Mouse (Mus musculus) yolk sac, embryonic 10.5 days (tissue): ENCODE measurements around the gene Eef1akmt2.

Experiments
- DNase-seq: peaks from one replicate; pipeline ENCODE4 v3.0.0-alpha.2; 2017; ENCODE audit warnings: low spot score

The Eef1akmt2 gene

GRCm38 (mm10) chr7:132866316-132866715 lies 13.8 kb upstream of the Eef1akmt2 start:
- DNase-seq, result no peak

- peak; percentile 91 for DNase-seq
These were observed 6.8 kb upstream of the Eef1akmt2 start, which contains the start of gene Abraxas2 for GRCm38 (mm10) chr7:132859042-132859958. Abraxas2 (plus strand) TSS chr7:132859225.

DNA sequence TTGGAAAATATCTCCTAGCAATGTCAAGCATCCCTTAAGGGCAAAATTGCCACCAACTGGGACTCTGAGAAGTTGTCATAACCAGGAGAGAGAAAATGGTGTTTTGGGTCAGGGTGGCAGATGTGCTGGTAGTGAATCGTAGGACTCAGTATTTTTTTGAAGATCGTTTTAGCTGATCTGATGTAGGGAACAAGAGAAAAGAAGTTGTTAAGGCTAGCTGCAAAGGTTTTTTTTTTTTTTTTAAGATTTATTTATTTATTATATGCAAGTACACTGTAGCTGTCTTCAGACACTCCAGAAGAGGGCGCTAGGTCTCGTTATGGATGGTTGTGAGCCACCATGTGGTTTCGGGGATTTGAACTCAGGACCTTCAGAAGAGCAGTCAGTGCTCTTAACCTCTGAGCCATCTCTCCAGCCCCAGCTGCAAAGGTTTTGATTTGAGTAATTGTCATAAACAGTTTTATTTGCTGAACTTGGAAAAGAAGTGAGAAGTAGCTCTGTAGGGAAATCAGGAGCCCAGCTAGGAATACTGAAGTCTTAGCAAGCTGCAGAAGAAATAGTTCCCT lies 5.7 kb upstream of the Eef1akmt2 start:
- no peak for DNase-seq

DNA sequence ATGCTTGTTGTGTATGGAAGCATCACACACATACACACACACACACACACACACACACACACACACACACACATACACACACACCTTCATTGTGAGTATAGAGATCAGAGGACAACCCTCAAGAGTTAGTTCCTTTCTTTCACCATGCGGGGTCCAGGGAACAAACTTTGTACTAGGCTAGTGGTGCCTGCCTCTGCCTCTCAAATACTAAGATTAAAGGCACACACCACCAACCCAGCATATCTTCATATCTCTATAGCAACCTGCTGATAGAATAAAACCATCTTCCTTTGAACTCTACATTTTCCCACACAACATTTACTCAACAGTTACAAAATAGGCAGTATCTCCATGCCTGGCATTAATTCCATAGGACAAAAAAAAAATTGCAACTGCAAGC lies 3.6 kb upstream of the Eef1akmt2 start:
- no peak for DNase-seq

DNA sequence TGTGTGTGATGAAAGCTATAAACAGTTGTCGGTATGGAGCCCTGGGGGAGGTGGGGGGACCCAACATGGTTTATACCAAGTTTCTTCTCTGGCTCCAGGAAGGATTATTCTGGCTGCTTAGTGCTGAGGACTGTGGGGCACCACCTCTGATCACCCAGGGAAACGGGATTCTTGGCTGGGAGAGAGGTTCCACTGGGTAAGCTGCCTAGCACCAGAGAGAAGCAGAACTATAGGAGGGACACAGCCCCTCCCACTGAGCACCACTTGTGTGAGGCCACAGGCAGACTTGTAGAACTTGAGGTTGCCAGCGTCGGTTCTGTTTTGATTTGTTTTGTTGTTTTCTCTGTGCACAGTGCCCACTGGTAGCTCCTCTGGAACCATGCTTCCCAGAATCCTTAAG lies 1.5 kb upstream of the Eef1akmt2 start:
- no peak for DNase-seq

GRCm38 (mm10) chr7:132853361-132853760 lies 888 bp upstream of the Eef1akmt2 start:
- no peak for DNase-seq

- no peak for DNase-seq
These were observed 9.3 kb downstream of the Eef1akmt2 start for GRCm38 (mm10) chr7:132843152-132843551.

DNA sequence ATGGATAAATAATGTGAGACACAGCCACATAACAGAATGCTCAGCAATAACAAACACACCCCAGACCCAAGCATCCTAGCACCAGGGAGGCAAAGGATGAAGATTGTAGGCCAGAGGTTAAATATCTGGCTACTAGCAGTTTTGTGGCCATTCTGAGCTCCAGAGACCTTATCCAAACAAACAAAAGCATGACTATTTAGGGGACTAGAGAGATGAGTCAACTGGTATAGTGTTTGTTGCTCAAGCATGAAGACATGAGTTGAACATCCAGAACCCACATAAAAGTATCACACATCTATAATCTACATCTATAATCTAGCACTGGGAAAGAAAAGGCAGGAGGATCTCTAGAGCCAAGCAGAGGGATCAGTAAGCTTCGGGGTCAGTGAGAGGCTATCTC lies 10.0 kb downstream of the Eef1akmt2 start:
- DNase-seq, result no peak

DNA sequence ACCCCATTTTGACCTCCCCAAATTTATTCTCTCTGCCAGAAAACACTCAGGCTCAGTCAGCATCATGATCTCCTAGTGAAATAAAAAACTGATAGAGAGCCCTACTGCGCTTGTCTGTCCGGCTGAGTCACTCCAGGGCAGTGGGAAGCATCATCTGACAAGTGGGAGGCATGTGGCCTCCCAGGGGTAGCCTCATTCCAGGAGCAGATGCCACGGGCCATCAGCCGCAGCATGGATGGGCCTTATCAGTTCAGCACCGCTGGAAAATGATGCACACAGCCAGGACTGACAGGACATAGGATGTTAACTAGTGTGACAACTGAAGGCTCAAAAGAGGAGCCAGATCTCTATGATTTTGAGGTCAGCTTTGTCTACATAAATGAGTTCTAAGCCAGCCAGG lies 11.2 kb downstream of the Eef1akmt2 start:
- no peak for DNase-seq

DNA sequence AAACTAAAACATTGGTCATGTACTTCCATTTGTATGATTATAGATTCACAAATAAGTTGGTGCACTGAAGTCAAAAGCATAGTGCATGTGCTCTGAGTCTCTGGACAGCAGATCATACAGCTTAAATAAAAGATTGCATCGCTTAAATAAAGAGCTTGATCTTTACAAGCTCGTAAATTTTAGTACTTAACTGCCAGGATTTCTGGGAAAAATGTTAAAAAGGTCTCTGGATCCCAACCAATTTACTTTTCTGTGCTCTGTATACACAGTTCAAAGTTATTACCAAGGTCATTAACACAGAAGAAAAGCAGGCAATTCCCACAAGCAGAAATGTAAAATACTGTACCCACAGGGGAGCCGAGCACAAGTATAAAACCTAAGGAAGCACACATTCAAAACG lies 21.5 kb downstream of the Eef1akmt2 start:
- no peak for DNase-seq

- no peak for DNase-seq
These were observed 28.0 kb downstream of the Eef1akmt2 start for GRCm38 (mm10) chr7:132824346-132825022.

- no peak for DNase-seq
These were observed 28.6 kb downstream of the Eef1akmt2 start for GRCm38 (mm10) chr7:132823832-132824231.

DNA sequence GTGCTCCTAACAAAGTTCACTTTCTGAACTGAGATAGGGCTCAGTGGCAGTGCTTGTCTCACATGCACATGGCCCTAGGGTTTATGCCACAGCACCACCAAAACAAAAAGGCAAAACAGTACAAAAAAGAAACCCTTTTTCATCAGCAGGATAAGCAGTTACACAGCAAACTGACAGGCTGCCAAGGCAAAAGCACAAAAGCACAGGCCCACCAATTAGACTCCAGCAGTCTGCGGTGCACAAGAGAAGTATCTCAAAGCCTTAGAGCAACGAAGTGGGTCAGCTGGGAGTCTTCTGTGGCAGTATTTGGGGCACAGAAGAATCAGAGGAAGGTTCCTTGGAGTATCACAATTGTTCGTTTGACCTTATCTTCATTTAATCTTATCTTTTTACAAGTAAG lies 31.8 kb downstream of the Eef1akmt2 start:
- no peak for DNase-seq

- DNase-seq, result no peak
These were observed 35.4 kb downstream of the Eef1akmt2 start for GRCm38 (mm10) chr7:132817056-132817455.

GRCm38 (mm10) chr7:132816528-132816927 lies 35.9 kb downstream of the Eef1akmt2 start:
- DNase-seq, result no peak

DNA sequence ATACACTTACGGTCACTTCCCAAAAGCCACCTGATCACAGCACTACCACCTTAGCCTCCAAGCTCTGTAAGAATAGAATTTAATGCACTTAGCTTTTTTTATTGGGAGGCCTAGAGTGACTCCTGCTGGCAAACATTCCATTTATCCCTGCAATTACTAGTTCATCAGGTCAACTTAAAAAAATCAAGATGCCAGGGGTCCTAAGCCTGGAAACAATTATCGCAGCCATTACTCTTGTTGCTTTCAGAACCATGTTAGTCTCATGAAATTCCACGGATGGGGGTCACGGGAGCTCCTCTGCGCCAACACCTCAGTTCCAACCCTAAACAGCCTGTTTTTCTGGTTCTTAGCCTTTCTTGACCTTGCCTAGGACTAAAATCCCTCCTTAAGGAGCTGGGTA lies 37.4 kb downstream of the Eef1akmt2 start:
- DNase-seq, result no peak

- no peak for DNase-seq
These were observed 38.4 kb downstream of the Eef1akmt2 start for GRCm38 (mm10) chr7:132814089-132814450.

GRCm38 (mm10) chr7:132813416-132814088 lies 38.9 kb downstream of the Eef1akmt2 start, which contains the start of gene Fam53b:
Fam53b (minus strand) TSS chr7:132813886.
- DNase-seq, result peak; percentile 59

DNA sequence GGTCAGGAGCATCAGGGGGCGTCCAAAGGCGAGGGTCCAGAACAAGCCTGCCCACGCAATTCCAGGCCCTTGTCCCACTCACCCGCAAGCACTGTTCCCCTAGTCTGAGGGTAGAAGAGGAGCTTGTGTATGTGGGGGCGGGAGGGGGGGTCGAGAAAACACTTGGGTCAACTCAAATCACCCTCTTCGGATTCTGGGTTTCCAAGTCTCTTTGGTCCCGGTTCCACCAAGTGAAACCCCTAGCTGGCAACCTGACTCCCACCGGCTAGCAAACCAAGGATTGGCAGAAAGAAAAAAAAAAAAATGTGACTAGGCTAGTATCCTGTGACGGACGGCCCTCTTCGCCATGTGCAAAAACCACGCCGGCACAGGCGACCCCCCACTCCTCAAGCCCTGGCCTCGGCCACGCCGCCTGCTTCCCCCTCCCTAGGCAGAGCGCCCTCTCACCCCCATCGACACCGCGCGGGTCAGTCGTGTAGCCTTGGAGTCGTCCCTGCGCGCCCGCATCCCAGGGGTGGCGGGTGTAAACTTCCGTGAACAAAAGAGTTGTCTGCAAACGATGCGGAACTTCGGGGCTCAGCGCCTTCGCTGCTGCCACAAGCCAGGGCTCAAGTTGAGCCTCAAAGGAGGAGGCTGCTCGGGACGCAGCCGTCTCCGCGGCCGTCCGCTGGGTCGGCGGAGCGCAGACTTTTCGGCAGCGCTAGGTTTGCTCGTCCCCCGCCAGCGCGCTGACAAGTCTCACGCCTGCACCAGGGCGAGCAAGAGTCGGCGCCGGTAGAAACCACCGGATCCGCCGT lies 39.7 kb downstream of the Eef1akmt2 start:
- DNase-seq, result peak; percentile 38

DNA sequence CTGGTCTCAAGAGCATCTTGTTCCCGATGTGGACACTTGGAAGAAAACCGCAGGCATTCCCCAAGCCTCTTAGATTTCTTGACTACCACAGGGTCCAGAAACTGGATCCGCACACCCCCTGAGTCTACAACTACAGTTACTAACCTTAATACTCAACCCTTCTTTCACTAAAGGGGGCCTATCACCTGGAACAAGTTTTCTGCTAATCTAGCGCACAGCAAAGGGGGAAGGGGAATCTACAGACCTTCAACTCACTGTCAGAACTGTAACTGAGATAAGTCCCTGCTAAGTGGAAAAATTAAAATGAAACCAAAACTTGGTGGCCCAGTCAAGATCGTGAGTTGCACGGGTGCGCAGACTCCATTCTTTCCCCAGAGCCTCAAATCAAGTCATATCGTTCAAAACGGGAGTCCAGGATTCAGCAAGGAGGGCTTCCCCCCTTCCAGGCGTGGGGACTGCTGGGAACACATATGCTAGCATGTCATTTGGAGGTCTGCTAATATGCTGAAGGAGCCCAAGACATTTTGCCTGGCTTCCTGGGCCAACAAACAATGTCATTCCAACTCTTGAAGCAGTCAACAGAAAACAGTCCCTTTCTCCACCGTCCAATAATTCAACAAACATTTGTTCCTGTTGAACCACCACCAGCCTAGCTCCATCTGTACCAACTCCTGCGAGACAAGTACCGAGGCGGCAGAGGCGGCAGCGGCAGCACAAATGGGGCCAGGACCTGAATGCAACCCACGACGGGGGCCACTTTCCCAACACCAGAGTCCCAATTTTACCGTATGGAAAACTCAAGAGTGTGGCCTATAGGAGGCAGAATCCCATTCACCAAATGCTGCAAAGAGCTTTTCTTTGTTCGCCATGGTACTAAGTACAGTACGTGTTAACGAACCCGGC lies 40.5 kb downstream of the Eef1akmt2 start:
- DNase-seq, result no peak
